Mouse (Mus musculus) olfactory bulb, adult 2 months (tissue): ENCODE data around the gene Agr2. TPM values are rescaled to one million over a fixed set of nuclear protein-coding genes. Genes with fewer than 3 reads are reported as not detected.

Experiments used
- H3K27ac ChIP-seq: fragments of 200-500 bp; 2 replicates; pipeline ENCODE4 v1.5.1; 2012; ENCODE audit warnings: low read depth, low read length; ENCODE audit not compliant: insufficient read depth
- H3K4me1 ChIP-seq: fragments of 200-500 bp; 2 replicates; pipeline ENCODE4 v1.6.1; 2012; ENCODE audit warnings: low read length; ENCODE audit not compliant: control insufficient read depth, insufficient read depth
- H3K4me3 ChIP-seq: fragments of 200-500 bp; 2 replicates; pipeline ENCODE4 v1.5.1; 2012; ENCODE audit warnings: mild to moderate bottlenecking, low read depth, low read length, moderate library complexity; ENCODE audit not compliant: insufficient read depth
- CTCF ChIP-seq: fragments of 200-500 bp; IDR thresholded peaks from 2 replicates; pipeline ENCODE4 v1.5.1; 2012; ENCODE audit warnings: low read depth, mild to moderate bottlenecking, low read length, moderate library complexity; ENCODE audit not compliant: insufficient read depth
- POLR2A ChIP-seq: fragments of 200-500 bp; IDR thresholded peaks from 2 replicates; pipeline ENCODE4 v1.6.1; 2012; ENCODE audit warnings: mild to moderate bottlenecking, low read depth, low read length, moderate library complexity; ENCODE audit not compliant: insufficient read depth
- WGBS: fragments of 180-500 bp; shearing (Covaris S2); methylation state at CpG from one replicate; pipeline ENCODE4 v1.1.7; 2018; 5-methylcytosine and 5-hydroxymethylcytosine counted together
- polyA plus RNA-seq: library from polyadenylated mRNA; stranded (reverse); fragments of >200 nt; gene quantifications from 2 replicates; pipeline ENCODE4 v1.2.4, GENCODE M21; 2012; ENCODE audit warnings: low replicate concordance; ENCODE audit not compliant: missing spikeins, insufficient read depth, insufficient read length

Agr2 gene
- polyA plus RNA-seq, 1 experiment = not detected

DNA sequence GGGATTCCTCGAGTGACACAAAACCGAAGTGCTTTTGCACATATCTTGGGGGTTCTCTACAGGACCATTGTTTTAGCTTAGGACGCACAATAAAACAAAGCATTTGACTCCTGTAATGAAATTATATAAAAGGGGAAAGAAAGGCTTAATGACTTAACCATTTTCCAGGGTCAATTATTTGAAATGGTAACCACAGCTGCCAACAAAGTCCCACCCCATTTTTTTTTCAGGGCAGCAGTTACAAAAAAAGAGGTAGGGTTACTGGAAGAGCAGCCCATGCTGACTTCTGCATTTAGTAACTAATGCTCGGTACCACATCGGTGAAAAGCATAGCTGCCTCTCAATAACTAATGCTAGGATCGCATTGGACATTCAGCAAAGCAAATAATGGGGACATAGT lies 42.8 kb downstream of the Agr2 start:
- Histone ChIP-seq H3K4me3 (no peak overlapping the region), H3K4me1 (peaks cover 5% of the 10 kb centered on the region; the same call in 1 of the 2 replicates), H3K27ac (no peak overlapping the region)
- TF ChIP-seq CTCF (no peak), POLR2A (no peak)
- WGBS = 96% methylated on average over 6 of the region's 6 CpGs

DNA sequence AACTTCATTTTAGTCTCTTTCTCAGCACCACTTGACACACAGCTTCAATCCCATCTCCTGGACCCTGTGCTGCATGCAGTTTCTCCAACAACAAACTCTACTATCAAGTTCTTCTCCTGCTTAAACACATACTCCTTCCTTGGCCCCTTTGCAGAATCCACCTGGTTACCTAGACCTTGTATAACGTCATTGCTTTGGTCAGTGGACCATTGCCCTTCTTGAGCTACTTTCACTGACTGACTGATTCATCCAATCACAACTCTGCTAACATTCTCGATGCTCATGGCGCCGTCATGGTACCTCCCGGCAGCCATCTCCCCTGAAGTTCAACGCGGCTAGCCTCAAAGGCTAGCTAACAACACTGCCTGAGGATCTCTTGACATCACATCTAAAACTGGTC lies 43.4 kb downstream of the Agr2 start:
- peaks cover 7% of the 10 kb centered on the region; the same call in 1 of the 2 replicates for H3K4me1 ChIP-seq
- H3K4me3 ChIP-seq = no peak overlapping the region
- no peak overlapping the region for H3K27ac ChIP-seq
- TF ChIP-seq CTCF (no peak), POLR2A (no peak)
- WGBS = 97% methylated on average over 7 of the region's 7 CpGs

DNA sequence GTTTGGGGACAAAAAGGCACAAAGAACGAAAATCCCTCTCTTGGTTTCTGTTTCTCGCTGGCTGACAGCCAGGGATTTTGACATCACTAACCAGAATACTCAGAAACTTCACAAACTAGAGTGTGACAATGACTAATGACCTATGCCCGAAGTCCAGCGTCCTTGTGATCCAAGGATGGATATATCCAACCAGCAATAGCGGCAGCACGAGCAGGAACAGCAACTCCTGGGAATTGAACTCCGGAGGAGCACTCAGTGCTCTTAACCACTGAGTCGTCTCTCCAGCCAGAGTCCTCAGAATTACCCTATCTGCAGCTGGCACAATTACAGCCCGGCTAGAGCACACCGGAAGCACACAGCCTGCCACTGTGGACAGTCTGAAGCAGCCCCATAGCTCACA lies 44.1 kb downstream of the Agr2 start:
- no peak overlapping the region for H3K4me3 ChIP-seq
- no peak overlapping the region for H3K27ac ChIP-seq
- WGBS = 87% methylated on average over 10 of the region's 10 CpGs
- no peak for TF ChIP-seq CTCF
- TF ChIP-seq POLR2A = no peak
- peaks cover 7% of the 10 kb centered on the region; the same call in 1 of the 2 replicates for H3K4me1 ChIP-seq

DNA sequence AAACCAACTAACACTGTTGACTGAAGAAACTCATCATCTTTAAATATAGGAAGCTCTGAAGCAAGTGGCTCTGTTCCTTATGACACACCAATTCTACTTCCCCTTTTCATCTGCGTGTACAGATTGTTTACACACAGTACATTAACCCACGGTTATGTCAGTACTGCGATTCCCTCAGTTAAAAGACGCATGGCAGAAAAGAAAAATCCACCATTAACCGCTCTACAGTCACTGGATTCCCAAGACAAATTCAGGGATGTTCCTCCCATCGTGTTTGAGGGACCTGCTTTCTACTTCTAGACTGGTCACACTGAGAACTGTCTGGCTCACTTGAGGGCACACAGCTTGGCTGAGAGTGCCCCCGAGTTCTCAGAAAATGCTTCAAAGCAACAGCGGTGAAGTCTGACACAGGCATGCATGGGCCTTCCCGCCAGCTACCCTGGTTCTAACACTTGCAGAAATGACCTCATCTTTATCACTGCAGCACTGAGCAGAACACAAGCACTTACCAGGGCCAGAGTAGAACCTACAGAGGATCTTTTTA lies 46.9 kb downstream of the Agr2 start:
- peak overlapping the region; percentile 60 for H3K27ac ChIP-seq
- WGBS = 74% methylated on average over 9 of the region's 9 CpGs
- peaks cover 4% of the 10 kb centered on the region; the same call in 1 of the 2 replicates for H3K4me1 ChIP-seq
- 0 out of 2 replicates have a peak overlapping the region, but pooled peaks have one; percentile 7 for H3K4me3 ChIP-seq
- no peak for TF ChIP-seq POLR2A
- TF ChIP-seq CTCF = no peak

DNA sequence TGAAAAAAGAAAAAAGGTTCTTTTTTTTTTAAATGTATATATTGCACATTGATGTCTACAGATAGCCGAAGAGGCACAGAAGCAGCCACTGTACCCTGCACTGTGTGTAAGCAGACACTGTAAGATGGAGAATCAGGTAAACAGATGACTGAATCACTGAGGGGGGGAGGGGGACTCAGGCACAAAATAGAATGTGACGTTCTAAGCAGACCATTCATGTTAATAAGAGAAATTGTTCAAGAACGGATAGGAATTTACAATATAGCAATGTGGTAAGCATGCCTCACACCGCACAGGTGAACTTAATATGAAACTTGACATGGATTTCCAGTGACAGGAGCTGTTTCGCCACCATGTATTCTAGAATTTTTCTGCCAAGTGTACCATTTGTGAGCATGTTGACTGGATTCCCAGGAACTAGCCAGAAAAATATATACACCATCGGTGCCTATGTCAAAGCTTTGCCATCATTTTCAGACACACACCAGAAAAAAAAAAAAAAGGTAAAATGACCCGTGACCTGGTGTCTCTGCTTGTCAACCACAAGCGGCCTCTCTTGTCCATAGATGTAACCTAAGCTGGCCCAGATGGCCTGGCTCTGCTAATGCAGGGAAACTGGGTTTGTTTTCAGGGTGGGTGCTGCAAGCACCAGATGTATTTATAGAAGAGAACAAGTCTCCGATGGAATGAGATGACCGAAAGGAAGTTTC lies 48.0 kb downstream of the Agr2 start:
- Histone ChIP-seq H3K4me3 (peak overlapping the region; percentile 35), H3K4me1 (peaks cover 4% of the 10 kb centered on the region; the same call in 1 of the 2 replicates), H3K27ac (no peak overlapping the region)
- WGBS = 70% methylated on average over 10 of the region's 10 CpGs
- TF ChIP-seq CTCF = no peak
- TF ChIP-seq POLR2A = no peak

DNA sequence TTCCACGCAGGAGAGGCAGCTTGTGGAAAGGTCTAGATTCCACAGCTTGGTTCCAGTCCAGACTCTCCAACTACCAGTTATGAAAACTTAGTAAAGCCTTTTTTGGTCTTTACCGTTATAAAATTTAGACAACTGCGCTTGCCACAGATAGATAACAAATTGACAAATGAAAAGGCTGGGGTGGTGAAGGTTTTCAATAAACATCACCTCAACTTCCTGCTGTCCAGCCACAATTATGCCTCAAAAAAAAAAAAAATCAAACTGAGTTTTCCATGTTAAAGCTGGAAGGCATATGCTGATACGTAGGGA lies 48.5 kb downstream of the Agr2 start:
- Histone ChIP-seq H3K27ac (no peak overlapping the region), H3K4me1 (peaks cover 4% of the 10 kb centered on the region; the same call in 1 of the 2 replicates), H3K4me3 (peak overlapping the region; percentile 35)
- TF ChIP-seq POLR2A = no peak
- no peak for TF ChIP-seq CTCF
- WGBS = 43% methylated on average over 4 of the region's 4 CpGs

DNA sequence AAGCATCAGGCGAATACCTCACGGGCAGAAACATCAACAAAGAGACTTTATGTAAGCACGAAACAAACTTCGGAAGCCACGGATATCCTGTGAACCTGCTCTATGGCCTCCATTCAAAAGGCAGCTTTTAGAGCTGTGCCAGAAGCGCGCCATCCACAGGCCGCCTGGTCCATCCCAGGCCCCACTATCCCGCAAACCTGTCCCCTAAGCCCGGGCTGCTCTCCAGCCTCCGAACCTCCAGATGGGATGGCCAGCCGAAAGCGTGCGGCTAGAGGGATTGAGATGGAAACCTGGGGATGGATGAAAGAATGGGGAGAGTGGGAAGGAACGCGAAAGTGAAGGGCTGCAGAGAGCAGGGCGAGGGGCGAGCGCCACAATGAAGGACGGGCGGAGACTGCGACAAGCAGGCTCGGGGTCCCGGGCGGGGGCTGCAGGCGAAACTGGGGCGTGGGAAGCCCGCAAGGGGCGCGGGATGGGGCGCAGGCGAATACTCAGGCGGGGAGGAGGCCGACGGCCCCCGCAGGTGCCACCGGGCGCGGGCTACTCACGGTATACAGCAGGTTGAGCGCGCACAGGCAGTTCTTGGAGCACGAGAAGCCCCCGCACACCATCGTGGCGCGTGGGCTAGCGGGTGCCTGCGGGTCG lies 49.1 kb downstream of the Agr2 start:
- H3K27ac ChIP-seq = no peak overlapping the region; the same call in 1 of the 2 replicates
- TF ChIP-seq CTCF (no peak), POLR2A (no peak; the same call in 1 of the 2 replicates)
- 2% methylated on average over 50 of the region's 50 CpGs for WGBS
- peaks cover 4% of the 10 kb centered on the region; the same call in 1 of the 2 replicates for H3K4me1 ChIP-seq
- H3K4me3 ChIP-seq = peak overlapping the region; percentile 77

DNA sequence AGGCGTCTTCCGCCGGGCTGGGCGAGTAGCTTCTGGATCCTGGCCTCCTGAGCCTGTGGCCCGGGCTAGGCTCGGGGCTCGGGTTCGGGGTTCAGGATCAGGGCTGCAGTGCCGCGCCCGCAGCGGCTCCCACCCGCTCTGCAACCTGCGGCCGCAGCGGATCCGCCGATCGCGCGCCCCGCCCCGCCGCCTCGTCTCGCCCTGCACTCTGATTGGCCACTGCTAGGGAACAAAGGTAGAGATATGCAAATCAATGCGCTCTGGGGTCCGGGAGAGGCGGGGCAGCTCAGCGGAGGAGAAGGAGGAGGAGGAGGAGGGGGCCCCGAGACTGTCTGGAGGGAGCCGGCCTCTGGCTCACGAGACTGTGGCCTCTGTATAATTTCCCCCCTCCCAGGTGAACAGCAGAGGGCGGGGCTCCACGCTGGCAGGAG lies 49.7 kb downstream of the Agr2 start, which contains the start of gene Tspan13:
Gene Tspan13, minus strand, starts transcription at position 153 of the 431 bp plus-strand sequence.
- peaks cover 4% of the 10 kb centered on the region; the same call in 1 of the 2 replicates for H3K4me1 ChIP-seq
- WGBS = under 1% methylated on average over 35 of the region's 35 CpGs
- peak within 1 kb of the TSS; percentile 77 for H3K4me3 ChIP-seq
- H3K27ac ChIP-seq = no peak within 1 kb of the TSS; the same call in 1 of the 2 replicates
- TF ChIP-seq CTCF = no peak
- TF ChIP-seq POLR2A = peak; percentile 63

DNA sequence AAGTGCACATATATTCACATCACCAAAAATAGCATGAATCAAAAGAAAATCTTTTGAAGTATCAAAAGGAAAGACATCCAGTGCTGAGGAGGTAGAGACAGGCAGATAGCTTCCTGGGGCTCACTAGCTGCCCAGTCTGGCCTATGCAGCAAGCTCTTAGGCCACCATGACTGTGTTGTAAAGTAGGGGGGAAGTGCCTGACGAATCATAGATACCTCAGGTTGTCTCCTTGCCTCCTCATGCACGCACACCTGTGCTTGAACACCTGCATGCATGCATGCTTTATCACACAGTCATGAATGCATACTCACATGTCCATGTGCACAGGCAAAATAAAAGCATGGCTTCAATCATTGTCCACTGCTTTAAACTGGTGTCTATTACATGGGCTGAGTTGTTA lies 52.0 kb downstream of the Agr2 start:
- TF ChIP-seq CTCF (no peak), POLR2A (no peak)
- Histone ChIP-seq H3K4me3 (no peak overlapping the region), H3K4me1 (peaks cover 3% of the 10 kb centered on the region; the same call in 1 of the 2 replicates), H3K27ac (no peak overlapping the region)
- 89% methylated on average over 2 of the region's 2 CpGs for WGBS
